Mouse (Mus musculus): ENCODE data around the gene F2rl3.

DNA sequence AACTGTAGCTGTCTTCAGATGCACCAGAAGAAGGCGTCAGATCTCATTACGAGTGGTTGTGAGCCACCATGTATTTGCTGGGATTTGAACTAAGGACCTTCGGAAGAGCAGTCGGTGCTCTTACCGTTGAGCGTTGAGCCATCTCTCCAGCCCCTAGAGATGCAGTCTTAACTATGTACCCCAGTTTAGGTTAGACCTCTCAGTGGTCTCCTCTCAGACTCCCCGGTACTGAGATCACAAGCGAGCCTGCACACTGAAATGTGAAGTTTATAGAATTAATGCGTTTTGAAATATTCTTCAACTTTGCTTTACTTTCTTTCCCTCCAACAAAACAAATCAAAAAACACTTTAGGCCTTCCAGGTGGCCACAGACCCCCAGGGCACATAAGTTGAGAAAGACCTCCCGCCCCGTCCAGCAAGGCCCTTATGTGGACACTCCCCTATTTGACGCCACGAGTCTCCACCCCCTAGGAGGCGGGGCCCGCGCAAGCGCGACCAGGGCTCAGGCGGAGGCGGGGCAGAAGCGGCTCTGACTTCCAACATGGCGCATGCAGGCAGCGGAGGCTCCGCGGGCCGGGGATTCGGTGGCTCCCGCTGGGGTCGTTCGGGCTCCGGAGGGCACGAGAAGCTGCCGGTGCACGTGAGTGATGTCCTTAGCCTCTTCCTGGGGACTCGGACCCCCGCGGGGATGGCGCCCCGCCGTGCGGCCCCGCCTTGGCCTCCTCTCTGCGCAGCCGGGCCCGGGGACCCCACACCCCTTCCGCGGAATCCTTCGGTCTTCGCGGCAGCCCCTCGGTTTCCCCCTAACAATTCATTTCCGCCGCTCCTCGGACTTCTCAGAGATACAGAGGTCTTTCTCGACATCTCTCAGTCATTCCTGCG is 38.7 kb upstream of the F2rl3 start, which contains the start of gene Sin3b:
- TF ChIP-seq EP300 (IDR thresholded peaks at IDR 0.05; ENCODE audit: insufficient read depth, low read depth, low read length) (no peak), CTCF (IDR thresholded peaks at IDR 0.05) (no peak), POLR2A (IDR thresholded peaks at IDR 0.05; ENCODE audit: insufficient read depth, low read depth, low read length) (peak; percentile 90)

Data from heart, adult 2 months (tissue).